Mouse (Mus musculus) C2C12 (cell line): Measurements from ENCODE around the gene Scamp5. TPM values are rescaled to one million over a fixed set of nuclear protein-coding genes. Genes with fewer than 3 reads are reported as not detected.

Experiments
- H3K27me3 ChIP-seq: one replicate; pipeline ENCODE4 v1.6.1; 2011; ENCODE audit not compliant: control insufficient read depth, insufficient read depth, insufficient read length
- H3K36me3 ChIP-seq: one replicate; pipeline ENCODE4 v1.6.1; 2011; ENCODE audit not compliant: control insufficient read depth, insufficient read depth
- H3K4me3 ChIP-seq: one replicate; pipeline ENCODE4 v1.5.1; 2011; ENCODE audit warnings: mild to moderate bottlenecking, control low read depth; ENCODE audit not compliant: poor library complexity, insufficient read depth, severe bottlenecking
- H3K79me2 ChIP-seq: one replicate; pipeline ENCODE4 v1.6.1; 2011; ENCODE audit not compliant: control insufficient read depth, insufficient read depth
- H3K79me3 ChIP-seq: one replicate; pipeline ENCODE4 v1.6.1; 2011; ENCODE audit warnings: low read depth, control low read depth
- H3ac ChIP-seq: one replicate; pipeline ENCODE3; 2011; ENCODE audit warnings: low read depth; ENCODE audit not compliant: control insufficient read depth, insufficient read length
- CEBPB ChIP-seq: IDR thresholded peaks from one replicate; pipeline ENCODE4 v1.6.1; 2011; ENCODE audit warnings: low read depth, mild to moderate bottlenecking, control low read depth, moderate library complexity
- CTCF ChIP-seq: IDR thresholded peaks from one replicate; pipeline ENCODE4 v1.5.1; 2011; ENCODE audit not compliant: control insufficient read depth, insufficient read depth, insufficient read length
- FOSL1 ChIP-seq: IDR thresholded peaks from one replicate; pipeline ENCODE4 v1.8.0; 2011; ENCODE audit warnings: mild to moderate bottlenecking, low read length; ENCODE audit not compliant: poor library complexity, insufficient read depth, severe bottlenecking
- MAX ChIP-seq: IDR thresholded peaks from one replicate; pipeline ENCODE4 v1.6.1; 2011; ENCODE audit warnings: mild to moderate bottlenecking, control low read depth
- MYOD1 ChIP-seq: IDR thresholded peaks from one replicate; pipeline ENCODE4 v1.6.1; 2011; ENCODE audit warnings: low read depth; ENCODE audit not compliant: control insufficient read depth, insufficient read length
- MYOG ChIP-seq: IDR thresholded peaks from one replicate; pipeline ENCODE4 v1.6.1; 2011; ENCODE audit not compliant: control insufficient read depth, insufficient read length; ENCODE audit errors: extremely low read depth
- USF1 ChIP-seq: IDR thresholded peaks from one replicate; pipeline ENCODE4 v1.6.1; 2011; ENCODE audit warnings: low read depth, mild to moderate bottlenecking, control low read depth, moderate library complexity
- long read RNA-seq, 2 experiments: library from polyadenylated mRNA; unstranded; transcript quantifications; one replicate each; pipeline ENCODE4 v2.0.0; 2019 to 2020
- polyA plus RNA-seq: library from polyadenylated mRNA; unstranded; fragments of >200 nt; fragmentation: generic; extraction: Trizol; gene quantifications from one replicate; pipeline ENCODE4 v1.2.1, GENCODE M21; 2012; ENCODE audit warnings: missing spikeins

The Scamp5 gene
- polyA plus RNA-seq: 15.2 TPM
- long read RNA-seq, experiment 1, partial matches to known transcripts: 0 of 4 reads
- long read RNA-seq, experiment 1, other reads (novel, unspliced or antisense): 1 of 4 reads
- long read RNA-seq, experiment 2, transcript Scamp5-206 (6 exons, 675 nt): minor isoform, 13 of 60 reads
- long read RNA-seq, experiment 2, transcript Scamp5-203 (7 exons, 1,025 nt): minor isoform, 8 of 60 reads
- long read RNA-seq, experiment 2, transcript Scamp5-201 (7 exons, 3,225 nt): major isoform, 18 of 60 reads
- long read RNA-seq, experiment 2, partial matches to known transcripts: 0 of 60 reads
- long read RNA-seq, experiment 2, other reads (novel, unspliced or antisense): 21 of 60 reads

GRCm38 (mm10) chr9:57467896-57468549, at the start of gene Scamp5:
Gene Scamp5, minus strand, starts transcription at chr9:57468060.
- peak within 1 kb of the TSS; percentile 47 for H3K4me3 ChIP-seq
- TF ChIP-seq USF1 (no peak), MYOG (no peak), MAX (no peak), CEBPB (no peak), FOSL1 (no peak), CTCF (no peak), MYOD1 (no peak)
- H3K79me2 ChIP-seq: no peaks in the 10 kb centered on the region
- no peaks in the 10 kb centered on the region for H3K36me3 ChIP-seq
- H3ac ChIP-seq: peak within 1 kb of the TSS; percentile 69
- no peaks in the 10 kb centered on the region for H3K79me3 ChIP-seq
- H3K27me3 ChIP-seq: no peaks in the 10 kb centered on the region

GRCm38 (mm10) chr9:57517113-57517512, 49.3 kb upstream of the Scamp5 start:
- Histone ChIP-seq H3K79me2 (peaks cover 10% of the 10 kb centered on the region), H3K79me3 (peaks cover 7% of the 10 kb centered on the region), H3ac (no peak overlapping the region), H3K4me3 (no peak overlapping the region), H3K27me3 (peaks cover 4% of the 10 kb centered on the region), H3K36me3 (no peaks in the 10 kb centered on the region)
- no peak for TF ChIP-seq MYOD1
- no peak for TF ChIP-seq FOSL1
- TF ChIP-seq USF1: no peak
- no peak for TF ChIP-seq CTCF
- no peak for TF ChIP-seq MAX
- TF ChIP-seq CEBPB: no peak
- TF ChIP-seq MYOG: no peak

GRCm38 (mm10) chr9:57510577-57510976, 42.7 kb upstream of the Scamp5 start:
- H3K79me2 ChIP-seq: no peaks in the 10 kb centered on the region
- H3K4me3 ChIP-seq: no peak overlapping the region
- no peaks in the 10 kb centered on the region for H3K36me3 ChIP-seq
- H3K79me3 ChIP-seq: no peaks in the 10 kb centered on the region
- H3ac ChIP-seq: no peak overlapping the region
- no peak for TF ChIP-seq USF1
- no peak for TF ChIP-seq MAX
- TF ChIP-seq MYOD1: no peak
- TF ChIP-seq FOSL1: no peak
- TF ChIP-seq CTCF: no peak
- no peak for TF ChIP-seq MYOG
- TF ChIP-seq CEBPB: no peak
- H3K27me3 ChIP-seq: peaks cover 4% of the 10 kb centered on the region

- no peak overlapping the region for H3K4me3 ChIP-seq
- H3ac ChIP-seq: no peak overlapping the region
- no peaks in the 10 kb centered on the region for H3K79me2 ChIP-seq
- no peaks in the 10 kb centered on the region for H3K79me3 ChIP-seq
- H3K36me3 ChIP-seq: no peaks in the 10 kb centered on the region
- TF ChIP-seq MAX: no peak
- TF ChIP-seq MYOD1: peak; percentile 83
- H3K27me3 ChIP-seq: peaks cover 4% of the 10 kb centered on the region
Measured at GRCm38 (mm10) chr9:57505700-57506099, 37.8 kb upstream of the Scamp5 start.

- Histone ChIP-seq H3K4me3 (no peak overlapping the region), H3ac (no peak overlapping the region), H3K79me3 (no peaks in the 10 kb centered on the region), H3K36me3 (no peaks in the 10 kb centered on the region), H3K79me2 (no peaks in the 10 kb centered on the region), H3K27me3 (peaks cover 4% of the 10 kb centered on the region)
- no peak for TF ChIP-seq USF1
- TF ChIP-seq CTCF: no peak
- no peak for TF ChIP-seq CEBPB
- no peak for TF ChIP-seq FOSL1
- no peak for TF ChIP-seq MYOG
- no peak for TF ChIP-seq MAX
- TF ChIP-seq MYOD1: no peak
Measured at GRCm38 (mm10) chr9:57504891-57505290, 37.0 kb upstream of the Scamp5 start.
